Mouse (Mus musculus): ENCODE results near the gene Naa16. TPM values are rescaled to one million over a fixed set of nuclear protein-coding genes. Genes with fewer than 3 reads are reported as not detected.

The Naa16 gene
- polyA plus RNA-seq, 1 experiment from 2014 or later: 47.7 TPM

DNA sequence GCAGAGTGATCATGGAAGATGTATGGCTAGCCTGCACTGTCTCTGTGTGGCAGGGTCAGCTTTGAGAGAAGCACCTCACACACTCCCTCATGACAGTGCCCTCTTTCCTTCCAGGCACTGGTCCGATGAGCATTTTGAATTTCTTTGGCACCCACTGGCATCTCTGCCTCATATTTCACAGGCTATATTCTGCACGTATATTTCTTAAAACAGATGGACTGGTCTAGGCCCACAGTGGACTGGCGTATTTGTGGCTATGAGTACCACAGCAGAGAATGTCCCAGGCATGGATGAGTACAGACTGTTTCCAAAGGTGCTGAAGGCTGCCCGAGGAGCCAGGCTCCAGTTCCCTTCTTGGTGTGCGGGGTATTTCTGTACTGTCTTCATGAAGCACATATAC is 68.7 kb downstream of the Naa16 start:
- H3K9me3 ChIP-seq (ENCODE audit: control insufficient read depth, low read depth, low read length): no peaks in the 10 kb centered on the region
- no peak for ATAC-seq (ENCODE audit: insufficient number of reproducible peaks, insufficient read depth, low FRiP score, low read depth)
- H3K27ac ChIP-seq (ENCODE audit: low read length): no peak overlapping the region
- no peak overlapping the region for H3K4me3 ChIP-seq (ENCODE audit: low read depth, low read length)
- no peaks in the 10 kb centered on the region for H3K4me1 ChIP-seq (ENCODE audit: control insufficient read depth, insufficient read depth, low read length)
- no peaks in the 10 kb centered on the region for H3K27me3 ChIP-seq (ENCODE audit: control insufficient read depth, insufficient read depth, low read length)
- H3K9ac ChIP-seq (replicated peaks; ENCODE audit: low read depth, low read length): no peak overlapping the region
- no peaks in the 10 kb centered on the region for H3K36me3 ChIP-seq (ENCODE audit: control insufficient read depth, insufficient read depth, low read length)
- 78% methylated on average over 5 of the region's 5 CpGs for WGBS
- no peak overlapping the region for H3K4me2 ChIP-seq (replicated peaks; ENCODE audit: low read depth, low read length)

DNA sequence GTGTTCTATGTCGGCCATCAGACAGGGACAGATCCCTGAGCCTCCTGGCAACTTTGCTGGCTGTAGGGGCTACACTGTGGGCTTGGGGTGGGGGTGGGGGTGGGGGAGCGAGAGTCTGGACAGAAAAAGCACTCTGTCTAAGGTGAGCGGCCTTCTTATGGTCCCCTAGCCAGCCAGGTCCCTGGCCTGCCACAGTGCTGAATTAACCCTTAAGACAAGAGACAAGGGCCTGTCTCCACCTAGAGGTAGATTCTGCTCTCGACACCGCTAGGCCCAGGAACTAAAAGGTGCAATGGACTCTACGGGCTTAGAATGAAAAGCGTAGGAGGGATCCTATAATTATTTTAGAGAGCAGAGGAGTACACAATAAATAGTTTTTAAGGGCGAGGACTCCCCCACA is 69.4 kb downstream of the Naa16 start:
- peak; percentile 14; the same call in 1 of the 2 replicates for ATAC-seq (ENCODE audit: insufficient number of reproducible peaks, insufficient read depth, low FRiP score, low read depth)
- Histone ChIP-seq H3K27me3 (ENCODE audit: control insufficient read depth, insufficient read depth, low read length) (no peaks in the 10 kb centered on the region), H3K36me3 (ENCODE audit: control insufficient read depth, insufficient read depth, low read length) (no peaks in the 10 kb centered on the region), H3K27ac (ENCODE audit: low read length) (no peak overlapping the region), H3K9me3 (ENCODE audit: control insufficient read depth, low read depth, low read length) (no peaks in the 10 kb centered on the region), H3K4me2 (replicated peaks; ENCODE audit: low read depth, low read length) (no peak overlapping the region), H3K4me1 (ENCODE audit: control insufficient read depth, insufficient read depth, low read length) (no peaks in the 10 kb centered on the region), H3K4me3 (ENCODE audit: low read depth, low read length) (no peak overlapping the region), H3K9ac (replicated peaks; ENCODE audit: low read depth, low read length) (no peak overlapping the region)
- 23% methylated on average over 8 of the region's 8 CpGs for WGBS

DNA sequence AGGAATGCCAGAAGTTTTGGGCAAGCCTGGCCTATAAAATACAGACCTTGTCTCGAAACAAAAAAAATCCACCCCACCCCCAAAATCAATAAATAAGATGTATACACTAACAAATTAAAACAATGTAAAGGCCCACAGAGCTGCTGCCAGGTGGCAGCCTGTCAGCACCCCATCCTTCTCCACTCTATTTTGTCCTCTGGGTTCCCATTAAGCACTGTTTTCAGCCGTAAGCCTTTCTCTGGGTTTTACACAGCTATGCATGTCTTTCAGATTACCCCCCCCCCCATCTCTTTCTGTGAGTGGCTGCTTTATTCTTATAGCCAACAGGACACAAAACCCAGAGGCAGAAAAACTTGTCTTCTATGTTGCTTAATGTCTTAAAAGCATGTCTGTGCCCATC is 73.0 kb downstream of the Naa16 start:
- no peak overlapping the region for H3K27ac ChIP-seq (ENCODE audit: low read length)
- no peaks in the 10 kb centered on the region for H3K4me1 ChIP-seq (ENCODE audit: control insufficient read depth, insufficient read depth, low read length)
- ATAC-seq (ENCODE audit: insufficient number of reproducible peaks, insufficient read depth, low FRiP score, low read depth): no peak
- 69% methylated on average over 2 of the region's 2 CpGs for WGBS
- no peak overlapping the region for H3K4me3 ChIP-seq (ENCODE audit: low read depth, low read length)
- H3K9me3 ChIP-seq (ENCODE audit: control insufficient read depth, low read depth, low read length): no peaks in the 10 kb centered on the region
- H3K4me2 ChIP-seq (replicated peaks; ENCODE audit: low read depth, low read length): no peak overlapping the region
- no peak overlapping the region for H3K9ac ChIP-seq (replicated peaks; ENCODE audit: low read depth, low read length)
- H3K27me3 ChIP-seq (ENCODE audit: control insufficient read depth, insufficient read depth, low read length): no peaks in the 10 kb centered on the region
- H3K36me3 ChIP-seq (ENCODE audit: control insufficient read depth, insufficient read depth, low read length): no peaks in the 10 kb centered on the region

DNA sequence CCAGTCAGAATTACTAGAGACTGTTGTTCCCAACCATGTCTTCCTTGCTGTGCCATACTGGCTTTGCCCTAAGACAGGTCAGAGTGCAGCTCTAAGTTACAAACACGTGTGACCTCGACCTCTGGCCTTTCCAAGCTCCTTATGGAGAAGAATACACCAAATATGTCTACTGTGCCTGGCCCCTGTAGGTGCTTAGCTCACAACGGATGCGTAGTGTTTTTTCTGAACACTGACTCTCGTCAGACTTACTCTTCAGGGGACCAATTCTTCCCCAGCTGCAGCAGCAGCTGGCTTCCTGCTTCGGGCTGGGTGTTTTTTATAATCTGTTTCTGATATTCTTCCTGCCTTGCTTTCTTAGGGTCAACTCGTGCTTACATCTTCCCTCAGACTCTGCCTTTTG is 74.7 kb downstream of the Naa16 start:
- H3K9me3 ChIP-seq (ENCODE audit: control insufficient read depth, low read depth, low read length): no peaks in the 10 kb centered on the region
- no peaks in the 10 kb centered on the region for H3K4me1 ChIP-seq (ENCODE audit: control insufficient read depth, insufficient read depth, low read length)
- no peak overlapping the region for H3K9ac ChIP-seq (replicated peaks; ENCODE audit: low read depth, low read length)
- H3K36me3 ChIP-seq (ENCODE audit: control insufficient read depth, insufficient read depth, low read length): no peaks in the 10 kb centered on the region
- H3K4me2 ChIP-seq (replicated peaks; ENCODE audit: low read depth, low read length): no peak overlapping the region
- no peaks in the 10 kb centered on the region for H3K27me3 ChIP-seq (ENCODE audit: control insufficient read depth, insufficient read depth, low read length)
- no peak for ATAC-seq (ENCODE audit: insufficient number of reproducible peaks, insufficient read depth, low FRiP score, low read depth)
- 56% methylated on average over 7 of the region's 7 CpGs for WGBS
- H3K27ac ChIP-seq (ENCODE audit: low read length): no peak overlapping the region
- no peak overlapping the region for H3K4me3 ChIP-seq (ENCODE audit: low read depth, low read length)

DNA sequence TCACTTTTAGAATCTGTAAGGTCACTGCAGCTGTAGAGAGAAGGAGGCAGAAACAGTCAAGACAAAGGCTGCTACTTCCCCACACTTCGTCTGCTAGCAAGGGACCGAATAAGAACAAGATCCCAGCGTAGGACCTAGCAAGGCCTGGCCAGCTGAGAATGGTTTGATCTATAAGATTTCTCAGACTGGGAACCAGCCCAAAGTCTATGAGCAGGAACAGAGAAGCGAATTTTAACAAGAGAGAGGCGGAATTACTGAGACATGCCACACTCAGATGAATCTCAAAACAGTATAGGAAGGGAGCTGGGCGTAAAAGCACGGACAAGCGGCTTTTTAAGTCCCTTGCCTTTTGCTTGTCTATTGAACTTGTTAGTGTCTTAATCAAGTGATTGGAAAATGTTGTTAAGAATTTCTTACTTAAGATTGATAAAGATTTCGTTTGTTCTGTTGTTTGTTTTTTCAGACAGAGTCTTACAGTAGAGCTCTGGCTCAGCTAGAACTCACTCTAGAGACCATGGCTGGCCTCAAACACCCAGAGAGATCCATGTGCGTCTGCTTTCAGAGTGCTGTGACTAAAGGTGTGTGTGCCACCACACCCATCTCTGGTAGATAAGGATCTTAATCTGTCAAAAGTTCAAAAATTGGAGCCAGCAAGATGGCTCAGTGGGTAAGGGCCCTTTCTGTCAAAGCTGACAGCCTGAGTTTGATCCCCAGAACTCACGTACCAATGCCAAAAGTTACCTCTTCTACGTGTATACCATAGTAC is 76.2 kb downstream of the Naa16 start:
- no peak overlapping the region for H3K4me2 ChIP-seq (replicated peaks; ENCODE audit: low read depth, low read length)
- no peaks in the 10 kb centered on the region for H3K27me3 ChIP-seq (ENCODE audit: control insufficient read depth, insufficient read depth, low read length)
- no peak overlapping the region for H3K27ac ChIP-seq (ENCODE audit: low read length)
- H3K4me3 ChIP-seq (ENCODE audit: low read depth, low read length): no peak overlapping the region
- ATAC-seq (ENCODE audit: insufficient number of reproducible peaks, insufficient read depth, low FRiP score, low read depth): no peak
- no peaks in the 10 kb centered on the region for H3K9me3 ChIP-seq (ENCODE audit: control insufficient read depth, low read depth, low read length)
- no peaks in the 10 kb centered on the region for H3K4me1 ChIP-seq (ENCODE audit: control insufficient read depth, insufficient read depth, low read length)
- H3K9ac ChIP-seq (replicated peaks; ENCODE audit: low read depth, low read length): no peak overlapping the region
- 85% methylated on average over 12 of the region's 12 CpGs for WGBS
- no peaks in the 10 kb centered on the region for H3K36me3 ChIP-seq (ENCODE audit: control insufficient read depth, insufficient read depth, low read length)

DNA sequence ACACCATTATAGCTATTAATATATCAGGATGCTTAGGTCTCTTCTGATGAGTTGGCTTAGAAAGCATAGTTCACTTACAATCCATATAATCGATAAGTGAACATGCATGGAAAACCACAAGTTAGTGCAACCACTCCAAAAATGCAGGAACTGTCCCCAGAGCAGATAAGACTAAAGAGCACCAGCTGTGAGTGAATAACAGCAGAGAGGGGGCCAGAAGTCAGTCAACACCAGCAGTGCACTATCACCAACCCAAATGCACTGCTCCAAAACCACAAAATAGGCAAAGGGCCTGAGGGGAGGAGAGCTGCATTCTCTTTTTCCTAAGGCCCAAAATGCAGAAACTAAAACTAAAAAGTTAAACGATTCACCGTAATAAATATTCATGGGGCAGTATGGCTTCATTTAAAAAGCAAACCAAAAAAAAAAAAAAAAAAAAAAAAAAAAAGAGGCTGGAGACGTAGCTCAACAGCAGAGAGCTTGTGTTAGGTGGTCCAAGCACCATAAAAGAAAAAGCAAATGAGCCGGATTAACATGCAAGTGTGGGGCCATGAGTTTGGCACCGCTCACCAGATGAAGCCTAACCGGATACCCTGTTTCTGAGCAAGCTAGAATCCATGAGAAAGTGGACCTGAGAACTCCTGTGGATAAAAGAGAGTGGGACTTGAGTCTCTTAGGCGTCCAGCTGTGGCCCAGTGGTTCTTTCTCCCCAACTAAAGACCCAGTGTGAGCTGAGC is 77.0 kb downstream of the Naa16 start:
- Histone ChIP-seq H3K4me1 (ENCODE audit: control insufficient read depth, insufficient read depth, low read length) (no peaks in the 10 kb centered on the region), H3K9me3 (ENCODE audit: control insufficient read depth, low read depth, low read length) (no peaks in the 10 kb centered on the region), H3K27me3 (ENCODE audit: control insufficient read depth, insufficient read depth, low read length) (no peaks in the 10 kb centered on the region), H3K4me2 (replicated peaks; ENCODE audit: low read depth, low read length) (no peak overlapping the region), H3K27ac (ENCODE audit: low read length) (no peak overlapping the region), H3K4me3 (ENCODE audit: low read depth, low read length) (no peak overlapping the region), H3K9ac (replicated peaks; ENCODE audit: low read depth, low read length) (no peak overlapping the region), H3K36me3 (ENCODE audit: control insufficient read depth, insufficient read depth, low read length) (no peaks in the 10 kb centered on the region)
- WGBS: 84% methylated on average over 8 of the region's 8 CpGs
- no peak for ATAC-seq (ENCODE audit: insufficient number of reproducible peaks, insufficient read depth, low FRiP score, low read depth)

DNA sequence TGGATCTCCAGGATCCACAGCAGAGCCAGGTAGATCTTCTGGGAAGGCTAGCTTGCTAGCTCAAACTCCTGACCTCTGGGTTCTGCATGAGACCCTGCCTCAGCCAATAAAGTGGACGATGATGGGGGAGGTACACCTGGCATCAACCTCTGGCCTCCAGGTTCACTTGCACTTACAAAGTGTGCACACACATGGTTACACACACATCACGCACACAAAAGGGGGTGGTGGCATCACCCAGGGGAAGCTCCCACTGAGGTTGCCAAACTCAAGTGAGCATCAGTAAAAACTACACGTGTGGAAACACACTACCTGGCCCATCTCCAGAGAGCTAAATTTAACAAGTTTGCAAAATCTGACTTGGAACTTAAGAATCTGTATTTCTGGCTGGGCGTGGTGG is 77.9 kb downstream of the Naa16 start:
- Histone ChIP-seq H3K4me1 (ENCODE audit: control insufficient read depth, insufficient read depth, low read length) (no peaks in the 10 kb centered on the region), H3K27ac (ENCODE audit: low read length) (no peak overlapping the region)
- no peak for ATAC-seq (ENCODE audit: insufficient number of reproducible peaks, insufficient read depth, low FRiP score, low read depth)

DNA sequence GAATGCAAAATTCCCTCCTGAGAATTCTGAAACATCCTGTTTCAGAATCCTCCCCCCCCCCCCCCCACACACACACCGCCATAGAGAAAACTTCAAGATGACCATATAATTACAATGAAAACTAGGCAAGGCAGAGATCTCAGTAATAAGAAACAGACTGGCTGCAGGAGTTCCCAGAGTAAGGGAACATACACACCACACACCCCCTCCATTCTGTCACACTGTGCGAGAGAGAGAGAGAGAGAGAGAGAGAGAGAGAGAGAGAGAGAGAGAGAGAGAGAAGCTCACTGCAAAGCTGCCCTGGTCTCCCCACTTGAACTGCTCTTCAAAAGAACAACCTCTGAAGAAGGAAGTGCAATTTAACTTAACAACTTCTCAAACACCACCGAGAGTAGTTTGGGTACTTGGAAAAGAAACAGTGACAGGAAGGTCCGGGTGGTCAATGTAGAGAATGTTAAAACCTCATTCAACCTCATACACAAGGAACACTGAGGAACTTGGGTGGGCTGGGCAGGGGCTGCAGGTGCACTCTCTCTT is 78.6 kb downstream of the Naa16 start:
- Histone ChIP-seq H3K9me3 (ENCODE audit: control insufficient read depth, low read depth, low read length) (no peaks in the 10 kb centered on the region), H3K4me1 (ENCODE audit: control insufficient read depth, insufficient read depth, low read length) (no peaks in the 10 kb centered on the region), H3K36me3 (ENCODE audit: control insufficient read depth, insufficient read depth, low read length) (no peaks in the 10 kb centered on the region), H3K27ac (ENCODE audit: low read length) (no peak overlapping the region), H3K9ac (replicated peaks; ENCODE audit: low read depth, low read length) (no peak overlapping the region), H3K27me3 (ENCODE audit: control insufficient read depth, insufficient read depth, low read length) (no peaks in the 10 kb centered on the region), H3K4me2 (replicated peaks; ENCODE audit: low read depth, low read length) (no peak overlapping the region), H3K4me3 (ENCODE audit: low read depth, low read length) (no peak overlapping the region)
- WGBS: 61% methylated on average over 4 of the region's 4 CpGs
- no peak for ATAC-seq (ENCODE audit: insufficient number of reproducible peaks, insufficient read depth, low FRiP score, low read depth)

More for the DNA sequence above, 77.9 kb downstream of the Naa16 start:
- Histone ChIP-seq H3K9me3 (ENCODE audit: control insufficient read depth, low read depth, low read length) (no peaks in the 10 kb centered on the region), H3K4me2 (replicated peaks; ENCODE audit: low read depth, low read length) (no peak overlapping the region), H3K9ac (replicated peaks; ENCODE audit: low read depth, low read length) (no peak overlapping the region), H3K27me3 (ENCODE audit: control insufficient read depth, insufficient read depth, low read length) (no peaks in the 10 kb centered on the region), H3K4me3 (ENCODE audit: low read depth, low read length) (no peak overlapping the region), H3K36me3 (ENCODE audit: control insufficient read depth, insufficient read depth, low read length) (no peaks in the 10 kb centered on the region)
- 81% methylated on average over 4 of the region's 4 CpGs for WGBS

All from stomach, embryonic 14.5 days (tissue).